Mouse (Mus musculus) kidney, adult 2 months (tissue): Measurements from ENCODE around the gene Rab11b.

Source experiments
- CTCF ChIP-seq: fragments of 200-500 bp; conservative IDR thresholded peaks from 2 replicates; pipeline ENCODE4 v1.5.1; 2011; ENCODE audit warnings: low read depth, mild to moderate bottlenecking, control low read depth, low read length, moderate library complexity, mixed read lengths; ENCODE audit not compliant: insufficient read depth, insufficient read length
- POLR2A ChIP-seq: fragments of 200-500 bp; IDR thresholded peaks from one replicate; pipeline ENCODE4 v1.6.1; 2011; ENCODE audit warnings: low read depth, low read length, control low read depth

DNA sequence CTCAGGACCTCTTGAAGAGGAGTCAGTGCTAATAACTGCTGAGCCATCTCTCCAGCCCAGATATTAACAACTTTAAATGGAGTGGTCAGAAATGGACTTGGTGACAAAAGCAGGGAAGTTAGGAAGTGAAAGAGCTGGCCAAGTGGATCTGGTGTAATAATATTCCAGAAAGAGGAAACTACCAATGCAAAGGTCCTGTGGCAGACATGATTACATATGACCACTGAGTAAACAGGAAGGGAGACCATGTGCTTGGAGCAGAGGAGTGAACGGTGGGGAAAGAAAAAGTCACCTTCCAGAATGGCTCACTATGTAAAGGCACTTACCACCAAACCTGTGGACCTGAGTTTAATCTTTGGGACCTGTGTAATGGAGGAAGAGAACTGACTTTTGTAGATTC lies 38.9 kb upstream of the Rab11b start:
- TF ChIP-seq CTCF (no peak), POLR2A (no peak)
